Mouse (Mus musculus) urinary bladder, adult 2 months (tissue): ENCODE measurements around the gene Psmd4. TPM values are rescaled to one million over a fixed set of nuclear protein-coding genes. Genes with fewer than 3 reads are reported as not detected.
"Not testable (repeated sequence)": the region's sequence is repeated elsewhere in the genome, so short reads cannot be mapped to it uniquely, and the experiment has no call there.

Experiments
- DNase-seq: peaks from one replicate; pipeline ENCODE4 v3.0.0; 2022; ENCODE audit warnings: low spot score
- polyA plus RNA-seq: library from polyadenylated mRNA; depleted of rRNA; stranded (reverse); fragments of >200 nt; gene quantifications from 2 replicates; pipeline ENCODE4 v1.2.3, GENCODE M21; 2012; rRNA removed

The Psmd4 gene
- polyA plus RNA-seq = 172 and 195 TPM in 2 replicates

DNA sequence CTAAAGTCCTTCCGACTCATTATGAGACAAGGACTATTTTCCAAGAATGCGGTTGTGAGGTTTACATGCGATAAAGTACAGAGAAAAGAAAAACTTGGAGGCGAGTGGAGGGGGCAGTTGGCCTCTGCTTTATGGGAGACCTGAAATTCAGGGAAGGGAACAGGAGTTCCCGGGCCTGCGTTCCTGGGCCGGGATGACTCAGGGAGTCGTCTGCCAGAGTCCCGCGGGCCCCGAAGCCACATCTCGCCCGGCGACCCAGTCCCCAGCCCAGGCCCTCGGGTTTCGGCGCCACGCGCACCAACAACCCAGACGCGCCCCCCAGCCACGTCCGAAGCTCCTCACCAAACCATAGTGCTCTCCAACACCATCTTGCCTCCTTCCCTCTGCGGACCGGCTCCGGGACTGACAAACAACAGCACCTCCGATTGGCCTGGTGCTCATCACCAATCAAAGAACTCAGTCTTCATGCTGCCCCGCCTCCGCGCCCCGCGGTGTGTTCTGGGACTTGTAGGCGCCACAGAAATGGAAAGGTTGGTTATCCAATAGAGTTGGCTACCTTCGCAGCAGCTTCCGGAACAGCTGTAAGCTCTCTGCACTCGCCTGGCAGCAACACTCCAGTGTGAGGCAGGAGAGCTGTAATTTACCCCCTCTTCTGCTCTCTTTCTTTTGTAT lies at the start of gene Psmd4:
Gene Psmd4 (minus strand): TSS at position 449 of the 672 bp plus-strand sequence.
- DNase-seq = peak; percentile 91

DNA sequence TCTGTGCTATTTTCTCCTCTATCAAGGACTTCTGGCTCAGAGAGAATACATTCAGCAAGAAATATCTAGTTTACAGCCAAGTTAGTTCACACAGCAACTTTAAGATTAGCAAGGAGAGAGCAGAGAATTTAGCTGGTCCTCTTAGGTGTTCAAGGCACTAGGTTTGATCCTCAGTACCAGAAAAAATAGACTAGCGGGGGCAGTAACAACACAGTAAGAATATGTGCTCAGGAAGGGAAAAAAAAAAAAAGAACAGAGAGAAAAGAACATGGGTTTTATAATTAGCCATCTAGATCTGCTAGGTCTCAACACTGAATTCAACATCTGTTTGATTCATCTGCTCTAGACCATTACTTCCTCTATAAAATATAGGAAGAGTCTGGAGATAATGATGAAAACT lies 45.7 kb upstream of the Psmd4 start:
- no peak for DNase-seq

DNA sequence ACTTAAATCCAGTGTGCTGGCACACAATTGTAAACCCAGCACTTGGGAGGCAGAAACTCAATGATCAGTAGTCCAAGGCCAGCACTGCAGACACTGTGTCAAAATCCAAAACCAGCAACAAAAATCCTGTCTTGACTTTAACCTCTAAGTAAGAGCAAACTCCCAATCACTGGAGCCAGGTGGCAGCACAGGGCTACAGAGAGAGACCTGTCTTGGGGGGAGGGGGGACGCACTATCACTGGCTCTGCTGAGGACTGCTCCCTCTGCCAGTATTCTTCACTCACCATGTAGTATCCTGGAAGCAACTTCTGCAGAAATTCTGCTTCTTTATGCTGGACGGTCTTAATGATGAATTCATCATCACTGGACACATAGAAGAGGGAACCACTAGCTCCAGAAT lies 29.2 kb upstream of the Psmd4 start:
- DNase-seq = no peak

GRCm38 (mm10) chr3:95066570-95066969 lies 24.2 kb upstream of the Psmd4 start:
- no peak for DNase-seq

GRCm38 (mm10) chr3:95066095-95066494 lies 23.7 kb upstream of the Psmd4 start:
- no peak for DNase-seq

GRCm38 (mm10) chr3:95065553-95065952 lies 23.1 kb upstream of the Psmd4 start:
- no peak for DNase-seq

- DNase-seq = no peak
Measured at GRCm38 (mm10) chr3:95063741-95064140, 21.3 kb upstream of the Psmd4 start.

GRCm38 (mm10) chr3:95058078-95058477 lies 15.7 kb upstream of the Psmd4 start:
- no peak for DNase-seq

DNA sequence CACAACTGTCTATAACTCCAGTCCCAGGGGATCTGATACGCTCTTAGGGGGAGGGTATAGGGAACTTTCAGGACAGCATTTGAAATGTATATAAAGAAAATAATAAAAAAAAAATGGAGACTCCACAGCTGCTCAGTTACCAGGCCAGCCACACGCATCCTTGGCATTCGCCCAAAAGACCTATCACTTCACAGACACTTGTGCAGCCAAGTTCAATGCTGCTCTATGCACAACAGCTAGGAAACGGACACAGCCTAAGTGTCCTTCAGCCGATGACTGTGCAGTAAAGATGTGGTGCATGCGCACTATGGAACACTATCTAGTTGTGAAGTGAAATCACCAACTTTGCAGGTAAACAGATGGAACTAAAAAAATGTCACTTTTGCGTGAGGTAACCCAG lies 13.9 kb upstream of the Psmd4 start:
- DNase-seq = no peak

DNA sequence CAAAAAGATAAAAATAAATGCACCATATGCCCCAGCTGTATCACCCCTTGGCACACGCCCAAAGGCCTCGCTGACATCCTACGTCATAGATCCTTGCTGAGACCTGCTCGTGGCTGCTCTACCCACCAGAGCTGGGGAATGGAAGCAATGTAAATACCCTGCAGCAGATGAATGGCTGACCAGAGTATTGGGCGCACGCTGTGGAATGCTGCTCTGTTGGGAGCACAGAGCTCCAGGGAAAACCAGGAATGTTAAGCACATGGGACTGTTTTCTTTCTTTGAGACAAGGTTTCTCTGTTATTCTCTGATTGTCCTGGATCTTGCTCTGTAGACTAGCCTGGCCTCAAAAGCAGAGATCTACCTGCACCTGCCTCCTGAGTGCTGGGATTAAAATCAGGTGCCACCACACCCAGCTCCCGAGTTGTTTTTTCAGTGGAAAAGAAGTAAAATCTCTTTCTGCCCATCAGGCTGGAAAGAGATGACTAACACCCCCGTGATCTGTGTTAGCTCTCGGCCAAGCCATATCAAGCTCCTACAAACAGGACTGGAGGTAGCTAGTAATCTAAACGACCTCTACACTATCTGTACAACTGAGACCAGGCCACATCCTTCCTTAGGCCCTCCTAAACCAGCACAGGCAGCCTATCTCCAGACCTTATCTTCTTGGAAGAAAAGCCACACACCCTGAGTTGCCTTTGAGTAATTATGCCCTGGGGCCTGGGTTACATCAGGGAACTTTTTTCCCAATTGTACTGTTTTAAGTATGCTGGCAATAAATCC lies 12.3 kb upstream of the Psmd4 start:
- DNase-seq = no peak

DNA sequence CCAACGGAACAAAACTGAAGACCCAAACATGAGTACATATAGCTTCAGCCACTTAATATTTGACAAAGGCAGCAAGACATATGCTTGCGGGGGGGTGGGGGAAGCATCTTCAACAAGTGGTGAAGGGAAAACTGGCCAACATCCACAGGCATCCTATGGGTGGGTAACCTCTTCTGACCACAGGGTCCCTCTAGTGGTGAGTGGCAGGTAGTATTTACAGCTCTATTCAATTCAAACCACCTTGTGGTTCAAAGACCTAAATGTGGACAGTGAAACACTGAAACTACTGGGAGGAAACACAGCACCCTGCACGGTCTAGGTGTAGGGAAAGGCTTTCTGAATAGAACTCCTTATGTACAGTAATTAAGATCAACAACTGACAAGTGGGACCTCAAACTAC lies 11.3 kb upstream of the Psmd4 start:
- DNase-seq = no peak

DNA sequence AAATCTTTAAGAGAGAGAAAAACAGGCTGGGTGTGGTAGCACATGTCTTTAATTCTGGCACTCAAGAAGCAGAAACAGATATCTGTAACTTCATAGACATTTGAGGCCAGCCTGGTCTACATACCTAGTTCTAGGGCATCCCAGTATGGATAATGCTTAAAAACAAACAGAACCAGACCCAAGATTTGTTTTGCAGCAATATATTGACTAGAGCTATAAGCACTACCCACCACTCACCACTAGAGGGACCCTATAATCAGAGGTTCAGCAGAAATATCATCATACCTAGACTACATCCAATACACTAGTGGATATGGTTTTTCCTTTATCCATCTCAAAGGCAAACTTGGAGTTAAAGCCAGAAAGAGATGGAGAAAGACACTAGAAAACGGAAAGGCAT lies 10.5 kb upstream of the Psmd4 start:
- DNase-seq = no peak

DNA sequence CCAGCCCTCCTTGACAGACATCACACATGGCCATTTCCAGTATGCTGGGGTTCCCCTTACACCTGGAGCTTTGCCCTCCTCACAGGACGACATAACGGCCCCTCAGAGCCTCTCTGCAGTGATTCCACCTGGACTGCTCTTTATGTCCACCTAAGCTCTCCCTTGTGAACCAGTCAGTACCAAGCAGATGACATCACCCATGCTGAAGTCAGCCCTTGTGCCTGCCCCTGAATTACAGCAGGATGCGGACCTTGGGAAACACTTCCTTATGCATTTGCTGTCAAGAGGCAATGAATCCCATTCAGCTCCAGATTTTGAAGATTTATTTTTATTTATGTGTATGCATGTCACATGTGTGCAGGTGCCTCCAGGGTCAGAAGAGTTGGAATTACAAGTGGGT lies 5.5 kb upstream of the Psmd4 start:
- no peak for DNase-seq

- DNase-seq = no peak
Measured at GRCm38 (mm10) chr3:95046462-95047057, 4.1 kb upstream of the Psmd4 start.

DNA sequence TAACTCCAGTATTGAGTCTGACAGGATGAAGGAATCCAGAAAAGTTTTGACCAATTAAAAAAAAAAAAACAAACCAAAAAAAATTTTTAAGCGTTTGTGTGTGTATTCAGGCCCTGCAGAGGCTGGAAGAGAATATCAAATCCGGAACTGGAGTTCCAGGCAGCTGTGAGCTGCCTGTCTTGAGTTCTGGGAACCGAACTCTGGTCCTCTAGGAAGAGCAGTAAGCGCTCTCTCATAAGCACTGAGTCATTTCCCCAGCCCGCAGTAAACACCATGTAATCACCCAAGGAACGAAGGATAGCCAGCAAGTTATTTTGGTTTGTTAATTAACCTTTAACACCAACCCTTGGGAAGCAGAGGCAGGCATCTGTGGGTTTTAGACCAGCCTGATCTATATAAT lies 837 bp upstream of the Psmd4 start:
- no peak for DNase-seq

DNA sequence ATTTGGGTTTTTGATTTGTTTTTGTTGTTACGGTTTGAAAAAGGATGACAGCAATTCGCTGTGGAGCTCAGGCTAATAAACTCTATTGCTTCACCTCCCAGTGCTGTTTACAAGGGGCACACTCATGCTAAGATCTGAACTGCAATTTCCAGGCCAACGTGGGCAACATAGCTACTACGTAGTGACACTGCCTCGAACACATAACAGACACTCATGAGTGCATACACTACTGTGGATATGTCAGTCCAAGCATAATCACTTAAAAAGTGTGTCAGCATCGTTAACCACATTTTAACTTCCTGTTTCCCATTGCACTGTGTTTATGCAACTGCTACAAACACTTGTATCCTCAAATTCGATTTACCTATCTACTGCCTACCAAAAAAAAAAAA lies 420 bp upstream of the Psmd4 start:
- DNase-seq = no peak

- DNase-seq = no peak
Measured at GRCm38 (mm10) chr3:95041625-95042024, 789 bp downstream of the Psmd4 start.

DNA sequence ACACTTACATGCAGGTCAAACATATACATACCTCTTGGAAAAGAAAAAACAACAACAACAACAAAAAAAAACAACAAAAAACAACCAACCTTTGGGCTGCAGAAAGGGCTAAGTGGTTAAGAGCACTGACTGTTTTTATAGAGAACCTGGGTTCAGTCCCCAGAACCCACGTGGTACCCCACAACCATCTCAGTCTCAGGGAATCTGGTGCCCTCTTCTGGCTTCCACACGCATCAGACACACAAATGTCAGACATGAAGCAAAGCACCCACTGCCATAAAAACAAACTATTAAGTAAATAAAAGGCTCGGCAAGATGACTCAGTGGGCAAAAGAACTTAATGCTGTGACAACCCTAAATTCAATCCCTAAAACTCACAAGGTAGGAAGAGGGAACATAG lies 12.5 kb downstream of the Psmd4 start:
- DNase-seq = no peak

GRCm38 (mm10) chr3:95029291-95029827 lies 13.1 kb downstream of the Psmd4 start:
- not testable (repeated sequence) for DNase-seq

DNA sequence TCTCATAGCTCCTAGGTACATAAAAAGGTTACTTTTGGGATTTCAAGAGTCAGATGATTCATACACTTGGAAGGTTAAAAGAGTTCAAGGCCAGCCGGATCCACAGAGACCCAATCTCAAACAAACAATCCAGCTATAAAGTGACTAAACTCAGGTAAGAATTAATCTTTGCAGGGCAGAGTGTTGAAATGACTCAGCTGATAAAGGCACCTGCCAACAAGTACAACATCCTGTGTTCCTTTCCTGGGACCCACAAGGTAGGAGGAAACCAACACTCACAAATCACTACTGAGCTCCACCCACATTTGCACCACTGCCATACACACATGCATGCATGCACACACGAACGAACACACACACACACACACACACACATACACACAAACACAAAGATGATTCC lies 13.8 kb downstream of the Psmd4 start:
- no peak for DNase-seq

DNA sequence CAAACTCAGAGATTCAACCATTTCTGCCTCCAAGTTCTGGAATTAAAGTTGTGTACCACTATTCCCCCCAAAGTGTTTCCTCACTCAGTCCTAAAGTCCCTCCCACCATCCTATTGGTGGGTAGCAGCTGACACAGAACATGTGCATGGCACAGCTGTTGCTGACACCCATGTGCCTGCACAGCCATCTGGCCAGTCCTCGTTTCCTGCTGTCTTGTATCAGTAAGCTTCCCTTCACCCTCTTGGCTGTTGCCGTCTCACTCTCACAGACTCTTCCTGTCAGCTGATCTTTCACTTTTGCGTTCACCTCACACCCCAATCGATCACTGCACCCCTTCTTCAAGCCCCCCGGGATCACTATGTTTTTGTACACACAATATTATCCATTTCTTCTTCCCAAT lies 14.7 kb downstream of the Psmd4 start:
- DNase-seq = no peak

DNA sequence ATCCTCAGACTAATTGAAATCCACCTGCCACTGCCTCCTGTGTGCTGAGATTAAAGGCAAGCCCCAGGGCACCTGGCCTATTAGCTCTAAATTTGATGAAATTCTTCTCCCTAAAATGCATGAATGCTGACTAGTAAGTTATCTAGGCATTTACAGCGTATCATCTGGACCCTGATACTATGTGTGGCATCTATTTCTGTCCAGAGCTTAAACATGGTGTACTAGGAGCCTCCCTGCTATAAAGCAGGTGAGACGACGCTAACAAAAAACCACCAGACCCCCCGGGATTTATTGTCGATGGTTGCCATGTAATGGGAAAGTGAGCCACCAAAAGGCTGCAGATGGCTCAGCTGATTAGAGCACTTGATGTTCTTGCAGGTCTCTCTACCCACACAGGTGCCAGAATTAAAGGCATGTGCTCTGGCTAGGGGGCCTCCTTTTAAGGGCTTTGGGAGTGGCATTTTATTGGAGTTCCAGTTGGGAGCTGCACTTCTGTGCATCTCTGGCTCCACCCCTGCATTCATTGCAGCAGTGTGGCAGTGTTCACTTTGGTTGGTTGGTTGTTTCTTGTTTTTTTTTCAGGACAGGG lies 15.3 kb downstream of the Psmd4 start:
- DNase-seq = no peak
